In genomic region chr13:112753522-112753921, GRCm38 (mm10) we compare ENCODE assay signal across 11 mouse cellular contexts. TPM values are rescaled to one million over a fixed set of nuclear protein-coding genes. Genes with fewer than 3 reads are reported as not detected.
DNase-seq lines count a peak whose midpoint lies in the region; ATAC-seq lines count a peak whose summit lies in the region.
"Had no signal": no experiment of that assay in that cellular context is flagged by ENCODE, and none has a peak within 500 bp of the region (broad histone marks: within the 10 kb centered on the region; RNA-seq: fewer than 3 reads in every experiment).

No protein-coding gene starts in this region.

- peak overlapping the region; percentile 13; the same call in 1 of the 2 replicates for H3K27ac ChIP-seq in embryonic facial prominence, embryonic 13.5 days
- no peak overlapping the region for H3K27ac ChIP-seq in embryonic facial prominence, embryonic 10.5 days (replicated peaks)
- peak overlapping the region; percentile 89; the same call in 1 of the 2 replicates for H3K27ac ChIP-seq in lung, embryonic 15.5 days
- no peak overlapping the region for H3K27ac ChIP-seq in hindbrain, embryonic 12.5 days
- H3K27ac ChIP-seq: midbrain, embryonic 10.5 days had no signal

- no peak for ATAC-seq in embryonic facial prominence, embryonic 13.5 days (ENCODE audit: insufficient number of reproducible peaks, insufficient read depth, low FRiP score, low TSS enrichment, low read depth)
- ATAC-seq in lung, embryonic 15.5 days (ENCODE audit: borderline replicate concordance, extremely low read depth, low FRiP score, low TSS enrichment) = no peak
- ATAC-seq in hindbrain, embryonic 12.5 days (ENCODE audit: low FRiP score) = no peak
- ATAC-seq: Patski had no signal

- no peaks in the 10 kb centered on the region for H3K36me3 ChIP-seq in embryonic facial prominence, embryonic 13.5 days
- H3K36me3 ChIP-seq in embryonic facial prominence, embryonic 10.5 days (replicated peaks) = no peaks in the 10 kb centered on the region
- H3K36me3 ChIP-seq in lung, embryonic 15.5 days = no peaks in the 10 kb centered on the region
- no peaks in the 10 kb centered on the region for H3K36me3 ChIP-seq in hindbrain, embryonic 12.5 days
- H3K36me3 ChIP-seq: midbrain, embryonic 10.5 days had no signal

- intact Hi-C loops in left cerebral cortex, postnatal 10 days (cut with DNase I) = no loop called here
- intact Hi-C loops in gastrocnemius, postnatal 36 days (cut with DNase I) = no loop called here

- H3K27me3 ChIP-seq in embryonic facial prominence, embryonic 13.5 days = no peaks in the 10 kb centered on the region
- no peaks in the 10 kb centered on the region for H3K27me3 ChIP-seq in embryonic facial prominence, embryonic 10.5 days (replicated peaks; ENCODE audit: low read depth, poor library complexity, severe bottlenecking)
- H3K27me3 ChIP-seq in lung, embryonic 15.5 days = no peaks in the 10 kb centered on the region
- no peaks in the 10 kb centered on the region for H3K27me3 ChIP-seq in hindbrain, embryonic 12.5 days
- H3K27me3 ChIP-seq: Patski had no signal

- H3K9me3 ChIP-seq in embryonic facial prominence, embryonic 13.5 days = no peaks in the 10 kb centered on the region
- H3K9me3 ChIP-seq in embryonic facial prominence, embryonic 10.5 days = no peaks in the 10 kb centered on the region
- no peaks in the 10 kb centered on the region for H3K9me3 ChIP-seq in lung, embryonic 15.5 days
- no peaks in the 10 kb centered on the region for H3K9me3 ChIP-seq in hindbrain, embryonic 12.5 days (replicated peaks)
- H3K9me3 ChIP-seq: midbrain, embryonic 10.5 days had no signal

- H3K4me1 ChIP-seq in embryonic facial prominence, embryonic 13.5 days = peaks cover 39% of the 10 kb centered on the region
- peaks cover 35% of the 10 kb centered on the region for H3K4me1 ChIP-seq in embryonic facial prominence, embryonic 10.5 days
- H3K4me1 ChIP-seq in lung, embryonic 15.5 days = peaks cover 38% of the 10 kb centered on the region
- H3K4me1 ChIP-seq in hindbrain, embryonic 12.5 days = peaks cover 19% of the 10 kb centered on the region

- no peak overlapping the region for H3K4me3 ChIP-seq in embryonic facial prominence, embryonic 13.5 days
- H3K4me3 ChIP-seq in embryonic facial prominence, embryonic 10.5 days = no peak overlapping the region
- no peak overlapping the region for H3K4me3 ChIP-seq in lung, embryonic 15.5 days
- H3K4me3 ChIP-seq in hindbrain, embryonic 12.5 days = no peak overlapping the region
- H3K4me3 ChIP-seq: midbrain, embryonic 10.5 days had no signal

- no peak overlapping the region for H3K4me2 ChIP-seq in embryonic facial prominence, embryonic 13.5 days
- H3K4me2 ChIP-seq in lung, embryonic 15.5 days = no peak overlapping the region
- no peak overlapping the region for H3K4me2 ChIP-seq in hindbrain, embryonic 12.5 days (replicated peaks)

- DNase-seq in embryonic facial prominence, embryonic 10.5 days (ENCODE audit: low spot score) = no peak
- peak; percentile 68 for DNase-seq in adrenal gland, postnatal 10 days
- peak; percentile 72 to 83 for DNase-seq in kidney, adult 8-10 months
- DNase-seq in left cerebral cortex, postnatal 10 days (ENCODE audit: extremely low spot score in 1 of 2, low spot score in 2 of 2) = no peak
- DNase-seq in gastrocnemius, postnatal 36 days = no peak

- WGBS in embryonic facial prominence, embryonic 13.5 days = 76% methylated on average over 9 of the region's 9 CpGs
- 83% methylated on average over 9 of the region's 9 CpGs for WGBS in embryonic facial prominence, embryonic 10.5 days
- WGBS in lung, embryonic 15.5 days = 62% methylated on average over 9 of the region's 9 CpGs
- WGBS in hindbrain, embryonic 12.5 days = 88% methylated on average over 9 of the region's 9 CpGs

- no peak overlapping the region for H3K9ac ChIP-seq in embryonic facial prominence, embryonic 13.5 days
- no peak overlapping the region for H3K9ac ChIP-seq in lung, embryonic 15.5 days
- no peak overlapping the region for H3K9ac ChIP-seq in hindbrain, embryonic 12.5 days

RNA-seq across cellular contexts. Expression of gene Plpp1, which starts 47.1 kb away (rescaled TPM):
- polyA plus RNA-seq in embryonic facial prominence, embryonic 13.5 days (2015; fragmentation: Nextera tagmentation; extraction: Ambion mirVana) = 46.9 and 51.8 TPM in 2 replicates
- polyA plus RNA-seq in embryonic facial prominence, embryonic 10.5 days (2016; fragmentation: Nextera tagmentation; extraction: Ambion mirVana) = 19.0 and 21.8 TPM in 2 replicates
- 100 to 1,000 TPM; 137 to 155 TPM for total RNA-seq in adrenal gland, postnatal 10 days (2021)
- 76.5 TPM in 2 replicates for polyA plus RNA-seq in lung, embryonic 15.5 days (2015; fragmentation: Nextera tagmentation; extraction: Ambion mirVana)
- 10 to 100 TPM; 30.0 to 30.1 TPM for total RNA-seq in left cerebral cortex, postnatal 10 days (2021)
- 10 to 100 TPM; 34.2 to 42.7 TPM for total RNA-seq in gastrocnemius, postnatal 36 days (2021)
- 31.5 and 37.6 TPM in 2 replicates for polyA plus RNA-seq in hindbrain, embryonic 12.5 days (2016; fragmentation: Nextera tagmentation; extraction: Ambion mirVana)
- total RNA-seq: granulocyte monocyte progenitor cell, adult 5-6 weeks had no signal

Comparison
In these comparisons a context has a peak if more than half of its experiments do, and no peak if none do; other contexts are left out.
1. H3K27ac ChIP-seq: peak in embryonic facial prominence, embryonic 13.5 days (single experiment) and lung, embryonic 15.5 days (single experiment); none in embryonic facial prominence, embryonic 10.5 days (single experiment) and hindbrain, embryonic 12.5 days (single experiment).
2. DNase-seq: peak in adrenal gland, postnatal 10 days (single experiment) and kidney, adult 8-10 months (2 of 2); none in embryonic facial prominence, embryonic 10.5 days (single experiment), left cerebral cortex, postnatal 10 days (0 of 2) and gastrocnemius, postnatal 36 days (0 of 2).